Mouse (Mus musculus) natural killer cell, adult 2 months (primary cell): Measurements from ENCODE around the gene Serac1.

Experiments
- DNase-seq, 2 experiments: peaks; one replicate each; pipeline ENCODE4 v3.0.0; 2022; ENCODE audit warnings: low spot score in 2 of 2

The Serac1 gene

GRCm38 (mm10) chr17:6079287-6080122 lies at the start of gene Serac1, which contains the start of gene Gtf2h5:
TSS of gene Serac1 (minus strand) at chr17:6079741.
TSS of gene Gtf2h5 (plus strand) at chr17:6079786.
- DNase-seq: peak; percentile 98

GRCm38 (mm10) chr17:6128039-6128438 lies 48.5 kb upstream of the Serac1 start:
- DNase-seq: no peak

- DNase-seq: no peak
Measured at GRCm38 (mm10) chr17:6125441-6125840, 45.9 kb upstream of the Serac1 start.

DNA sequence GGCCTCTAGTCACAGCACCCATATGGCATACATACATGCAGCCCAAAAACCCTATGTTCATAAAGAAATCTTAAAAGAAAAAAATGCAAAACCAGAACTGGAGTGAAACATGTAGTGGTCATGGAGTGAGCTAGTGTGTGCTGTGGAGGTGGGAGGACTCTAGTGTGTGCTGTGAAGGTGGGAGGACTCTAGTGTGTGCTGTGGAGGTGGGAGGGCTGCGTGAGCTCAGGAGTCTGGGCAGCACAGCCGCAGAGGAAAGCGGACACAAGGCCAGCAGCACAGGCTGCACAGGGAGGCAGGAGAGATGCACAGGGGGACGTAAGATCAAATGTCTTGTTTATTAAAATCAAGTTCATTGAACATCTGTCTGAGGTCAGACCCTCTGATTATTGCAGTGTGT lies 44.2 kb upstream of the Serac1 start:
- no peak for DNase-seq

DNA sequence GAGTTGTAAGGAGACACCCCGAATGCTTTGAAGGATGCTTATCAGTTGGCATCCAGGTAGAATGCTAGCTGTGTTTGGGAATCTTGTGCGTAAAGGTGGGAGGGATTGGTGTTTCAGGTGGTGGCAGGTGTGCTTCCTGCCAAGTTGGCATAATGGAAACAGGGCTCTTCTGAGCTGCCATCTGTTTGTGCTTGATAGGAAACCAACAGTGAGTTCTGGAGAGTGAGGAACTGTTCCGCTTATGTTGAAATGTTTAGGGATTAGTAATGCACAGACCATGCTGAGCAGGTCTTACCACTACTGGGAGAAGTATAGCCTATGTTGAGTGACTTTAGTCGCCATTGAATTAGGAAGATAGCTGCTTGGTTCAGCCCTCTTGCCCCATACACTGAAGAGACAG lies 39.3 kb upstream of the Serac1 start:
- DNase-seq: no peak

DNA sequence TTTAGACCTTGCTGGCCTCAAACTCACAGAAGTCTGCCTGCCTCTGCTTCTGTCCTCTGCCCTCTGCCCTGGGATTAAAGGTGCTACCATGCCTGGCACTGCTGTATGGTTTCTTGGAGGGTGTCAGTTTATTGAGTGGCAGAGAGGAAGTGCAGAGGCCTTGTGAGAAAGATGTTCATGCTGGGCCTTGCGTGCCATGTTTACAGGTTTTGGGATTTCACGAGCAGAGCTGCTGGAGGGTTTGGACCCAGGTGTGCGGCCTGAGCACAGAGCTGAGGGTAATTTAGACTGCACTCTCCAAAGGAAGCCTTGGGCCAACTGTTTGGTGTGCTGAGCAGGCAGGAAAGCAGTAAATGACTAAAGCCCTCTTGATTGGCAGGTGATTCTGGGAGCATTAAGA lies 38.4 kb upstream of the Serac1 start:
- no peak for DNase-seq

- DNase-seq: no peak
Measured at GRCm38 (mm10) chr17:6117148-6117725, 37.7 kb upstream of the Serac1 start.

DNA sequence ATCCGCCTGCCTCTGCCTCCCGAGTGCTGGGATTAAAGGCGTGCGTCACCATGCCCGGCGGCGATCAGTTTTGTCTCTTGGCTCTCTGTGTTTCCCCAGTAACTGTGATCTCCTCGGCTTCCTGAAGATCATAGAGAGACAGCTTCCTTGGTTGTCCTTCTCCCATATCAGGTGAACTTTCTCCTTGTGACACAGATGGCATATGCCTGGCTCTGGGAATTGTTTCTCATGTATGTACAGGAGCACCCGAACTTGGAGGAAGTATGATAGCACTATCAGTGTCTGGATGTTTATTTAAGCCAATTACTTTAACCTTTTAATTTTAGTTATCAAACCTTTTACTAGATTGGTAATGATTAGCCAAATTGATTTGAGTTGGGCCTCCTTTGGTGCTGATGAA lies 35.5 kb upstream of the Serac1 start:
- DNase-seq: no peak

GRCm38 (mm10) chr17:6113653-6114052 lies 34.1 kb upstream of the Serac1 start:
- no peak for DNase-seq

DNA sequence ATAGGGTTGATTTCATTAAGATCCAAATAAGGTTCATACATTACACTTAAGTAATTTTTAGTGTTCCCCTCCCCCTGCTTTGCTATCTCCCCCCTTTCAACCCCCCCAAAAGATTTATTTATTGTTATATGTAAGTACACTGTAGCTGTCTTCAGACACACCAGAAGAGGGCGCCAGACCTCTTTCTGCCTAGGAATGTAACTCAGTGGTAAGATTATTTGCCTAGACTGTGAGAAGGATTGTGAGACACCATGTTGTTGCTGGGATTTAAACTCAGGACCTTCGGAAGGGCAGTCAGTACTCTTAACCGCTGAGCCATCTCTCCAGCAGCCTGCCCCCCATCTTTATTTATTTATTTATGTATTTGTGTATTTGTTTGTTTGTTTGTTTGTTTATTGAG lies 31.4 kb upstream of the Serac1 start:
- DNase-seq: no peak

DNA sequence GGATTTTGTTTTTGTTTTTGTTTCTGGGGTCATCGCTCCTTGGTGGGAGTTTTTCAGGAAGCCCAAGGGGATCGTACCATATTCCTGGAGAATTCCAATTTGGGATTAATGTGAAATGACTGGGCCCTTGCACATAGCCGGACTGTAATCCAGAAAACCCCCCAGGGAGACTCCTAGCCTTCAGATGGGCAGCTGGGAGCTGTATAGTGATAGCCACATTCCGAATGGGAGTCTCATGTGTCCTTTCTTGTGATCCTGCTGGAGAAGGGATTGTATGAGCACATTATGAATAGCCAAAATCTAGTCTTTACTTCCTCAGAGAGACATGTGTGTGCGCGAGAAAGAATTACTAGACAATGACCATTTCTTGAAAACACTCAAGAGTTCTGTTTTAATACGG lies 28.6 kb upstream of the Serac1 start:
- no peak for DNase-seq

DNA sequence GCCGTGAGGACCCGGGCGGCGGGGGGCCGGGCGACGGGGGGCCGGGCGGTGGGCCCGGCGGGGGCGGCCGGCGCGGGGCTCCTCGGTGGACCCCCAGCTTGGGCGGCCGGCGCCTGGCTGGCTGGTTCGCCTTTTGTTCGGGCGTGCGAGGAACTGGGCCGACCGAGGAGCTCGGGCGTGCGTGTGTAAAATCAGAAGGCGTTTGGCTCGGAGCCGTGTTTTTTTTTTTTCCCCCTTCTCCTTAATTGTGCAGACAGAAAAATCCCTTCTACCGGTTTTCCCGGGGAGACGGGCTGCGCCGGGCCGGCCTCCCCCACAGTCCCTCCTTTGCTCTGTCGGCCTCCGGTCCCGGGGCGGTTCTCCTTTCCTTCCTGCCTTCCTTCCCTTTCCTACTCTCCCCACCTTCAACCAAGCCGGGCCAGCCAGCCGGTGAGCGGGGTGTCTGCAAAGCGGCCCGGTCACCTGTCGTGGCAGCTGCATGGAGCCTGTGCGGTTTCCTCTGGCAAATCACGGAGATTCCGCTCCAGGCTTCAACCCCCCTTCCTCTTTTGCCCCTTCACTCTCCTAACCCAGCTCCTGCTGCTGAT lies 27.6 kb upstream of the Serac1 start:
- DNase-seq: peak; percentile 5 to 34

DNA sequence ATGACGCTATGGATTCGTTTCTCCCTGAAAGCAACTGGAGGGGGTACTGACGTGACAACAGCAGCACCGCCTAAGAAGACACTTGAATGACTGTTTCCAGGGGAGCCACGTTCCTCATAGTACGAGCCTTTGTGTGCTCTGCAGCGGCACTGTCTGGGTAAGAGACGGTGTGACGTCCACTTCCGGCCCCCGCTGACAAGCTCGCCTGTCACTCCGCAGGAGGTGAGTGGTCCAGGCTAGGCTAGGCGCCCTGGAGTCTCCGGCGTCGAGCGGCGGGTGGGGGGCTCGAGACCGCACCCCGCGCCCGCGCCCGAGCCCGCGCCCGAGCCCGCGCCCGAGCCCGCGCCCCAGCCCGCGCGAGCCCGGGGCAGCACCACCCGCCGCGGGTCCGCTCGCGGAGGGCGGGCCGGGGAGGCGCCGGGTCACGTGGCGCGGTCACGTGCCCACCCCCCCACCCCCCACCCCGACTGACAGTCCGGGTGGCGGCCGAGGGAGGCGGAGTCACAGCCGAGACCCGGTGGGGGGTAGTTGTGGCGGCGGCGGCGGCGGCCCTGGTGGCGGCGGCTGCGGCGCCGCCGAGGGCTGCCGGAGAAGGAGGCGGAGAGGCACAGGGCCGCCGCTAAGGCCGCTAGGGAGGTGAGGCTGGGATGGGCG lies 26.9 kb upstream of the Serac1 start, which contains the start of gene Tulp4:
Gene Tulp4 (plus strand): TSS at position 77 of the 654 bp plus-strand sequence.
- DNase-seq: peak; percentile 84 to 88

GRCm38 (mm10) chr17:6103566-6103965 lies 24.0 kb upstream of the Serac1 start:
- no peak for DNase-seq

GRCm38 (mm10) chr17:6102287-6102686 lies 22.7 kb upstream of the Serac1 start:
- DNase-seq: no peak

- DNase-seq: peak; percentile 26 to 52
Measured at GRCm38 (mm10) chr17:6097884-6098283, 18.3 kb upstream of the Serac1 start.

DNA sequence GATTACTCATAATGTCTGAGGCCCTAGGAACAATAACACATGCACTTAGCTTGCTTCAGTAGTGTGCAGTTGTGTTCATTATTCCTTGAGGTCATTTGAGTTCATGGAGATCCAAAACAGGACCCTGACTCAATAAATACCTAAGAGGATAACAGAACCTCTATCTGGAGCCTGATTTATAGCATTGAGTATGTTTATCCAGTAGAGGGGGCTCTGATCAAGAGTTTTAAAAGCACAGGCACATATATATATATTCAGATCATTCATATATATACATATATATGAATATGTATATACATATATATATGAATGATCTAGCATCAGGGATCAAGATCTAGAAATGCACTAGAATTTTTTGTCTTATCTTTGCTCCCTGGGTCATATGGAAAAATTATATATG lies 16.0 kb upstream of the Serac1 start:
- no peak for DNase-seq

DNA sequence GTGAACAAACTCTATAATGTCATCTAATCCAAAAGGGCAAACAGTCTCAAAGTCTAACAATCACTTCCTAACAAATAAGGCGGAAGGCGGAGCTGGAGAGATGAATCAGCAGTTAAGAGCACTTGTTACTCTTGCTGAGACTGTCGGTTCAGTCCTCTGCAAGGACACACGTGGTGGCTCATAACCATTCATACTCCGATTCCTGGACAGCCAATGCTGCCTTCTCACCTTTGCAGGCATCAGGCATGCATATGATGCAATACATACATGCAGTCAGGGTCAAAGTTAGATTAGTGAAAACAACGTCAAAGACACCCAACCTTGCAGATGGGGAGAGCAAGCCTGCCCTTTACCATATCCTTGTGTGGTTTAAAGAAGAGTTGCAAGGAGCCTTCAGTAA lies 12.1 kb upstream of the Serac1 start:
- no peak for DNase-seq

- DNase-seq: no peak
Measured at GRCm38 (mm10) chr17:6083323-6083890, 3.9 kb upstream of the Serac1 start.

DNA sequence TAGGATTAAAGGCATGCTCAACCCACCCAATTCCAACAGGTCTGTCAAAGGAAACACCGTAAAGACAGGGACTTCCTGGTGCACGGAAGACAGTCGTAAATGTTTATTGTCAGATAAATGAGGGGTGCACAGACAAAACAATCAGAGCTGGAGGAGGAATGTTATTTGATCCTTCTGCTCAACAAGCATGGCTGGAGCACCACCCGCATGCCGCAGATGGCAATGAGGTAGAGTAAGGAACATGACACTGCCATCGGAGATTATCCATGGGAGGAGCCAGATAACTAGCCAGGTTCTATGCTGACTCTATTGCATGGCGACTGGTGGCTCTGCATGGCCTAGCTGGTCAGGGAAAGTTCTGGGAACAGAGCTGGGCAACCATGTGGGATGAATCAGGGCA lies 6.1 kb downstream of the Serac1 start:
- DNase-seq: no peak

DNA sequence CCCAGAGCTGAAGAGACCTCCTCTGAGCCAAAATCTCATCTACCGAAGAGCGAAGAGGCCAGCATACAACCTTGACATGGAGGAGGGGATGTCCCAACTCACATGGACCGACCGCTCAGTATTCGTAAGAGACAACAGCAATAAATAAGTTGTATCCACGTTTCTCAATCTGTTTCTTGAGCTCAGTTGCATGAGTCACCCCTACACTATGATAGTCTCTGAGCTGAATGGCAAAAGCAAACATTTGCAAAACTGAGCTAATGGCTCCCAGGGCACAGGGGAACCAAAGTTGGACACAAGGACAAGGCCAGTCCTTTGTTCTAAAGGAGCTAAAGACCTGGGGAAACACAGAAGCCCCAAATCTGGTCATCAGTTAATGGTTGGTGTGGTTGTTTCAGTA lies 9.7 kb downstream of the Serac1 start:
- DNase-seq: no peak

DNA sequence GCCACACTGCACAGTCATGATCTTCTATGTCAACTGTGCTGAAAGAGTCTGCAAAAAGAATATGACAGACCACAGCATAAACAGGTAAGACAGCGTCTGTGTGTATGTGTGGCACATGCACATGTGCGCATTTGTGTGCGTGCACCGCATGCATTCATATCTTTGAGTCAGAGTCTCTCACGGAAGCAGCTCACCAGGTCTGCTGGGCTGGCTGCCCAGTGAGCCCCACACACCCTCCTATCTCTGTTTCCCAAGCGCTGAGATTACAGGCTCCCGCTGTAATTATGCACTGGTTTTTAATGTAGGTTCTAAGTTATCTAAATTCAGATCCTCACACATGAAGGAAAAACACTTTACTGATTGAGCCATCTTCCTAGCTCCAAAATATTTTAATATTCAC lies 11.9 kb downstream of the Serac1 start:
- no peak for DNase-seq
